Mouse (Mus musculus) skeletal muscle tissue, adult 2 months (tissue): Measurements from ENCODE around the gene Tex44.

Source experiments
- DNase-seq: peaks from one replicate; pipeline ENCODE4 v3.0.0-alpha.2; 2012; ENCODE audit warnings: low read depth, low spot score

Tex44 gene

DNA sequence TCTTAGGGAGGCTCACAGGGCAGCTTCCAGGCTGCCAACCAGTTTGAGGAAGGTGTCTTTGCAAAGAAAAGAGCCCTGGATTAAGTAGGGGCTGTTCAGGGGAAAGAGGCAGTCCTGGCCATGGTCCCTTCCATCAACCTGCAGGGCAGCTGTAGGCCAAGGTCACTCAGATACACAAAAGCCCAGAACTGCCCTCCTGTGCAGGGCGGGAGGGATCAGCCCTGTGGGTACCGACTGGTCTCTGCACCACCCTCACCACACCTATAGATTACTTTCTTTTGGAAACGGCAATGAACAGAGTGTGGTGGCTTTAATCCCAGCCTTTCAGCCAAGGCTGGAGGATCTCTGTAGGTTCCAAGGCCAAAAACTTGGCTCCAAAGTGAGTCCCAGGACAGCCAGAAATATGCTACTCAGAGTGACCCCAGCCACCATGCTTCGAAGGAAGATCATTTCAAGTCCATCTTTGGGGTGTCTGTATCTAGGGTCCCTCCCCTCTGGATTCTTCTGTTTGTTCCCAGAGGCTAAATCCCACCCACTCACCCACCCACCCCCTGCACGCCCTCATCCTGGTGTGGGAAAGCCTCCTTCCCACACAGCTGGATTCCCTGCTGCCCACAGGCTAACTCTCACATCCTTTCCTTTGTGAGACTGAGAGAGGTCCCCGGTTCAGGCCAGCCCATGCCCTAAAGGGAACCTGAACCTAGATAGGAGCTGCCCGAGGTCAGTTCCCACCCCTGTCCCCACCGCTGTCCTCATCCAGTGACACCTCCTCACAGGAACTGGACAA, 17.4 kb downstream of the Tex44 start:
- no peak for DNase-seq

DNA sequence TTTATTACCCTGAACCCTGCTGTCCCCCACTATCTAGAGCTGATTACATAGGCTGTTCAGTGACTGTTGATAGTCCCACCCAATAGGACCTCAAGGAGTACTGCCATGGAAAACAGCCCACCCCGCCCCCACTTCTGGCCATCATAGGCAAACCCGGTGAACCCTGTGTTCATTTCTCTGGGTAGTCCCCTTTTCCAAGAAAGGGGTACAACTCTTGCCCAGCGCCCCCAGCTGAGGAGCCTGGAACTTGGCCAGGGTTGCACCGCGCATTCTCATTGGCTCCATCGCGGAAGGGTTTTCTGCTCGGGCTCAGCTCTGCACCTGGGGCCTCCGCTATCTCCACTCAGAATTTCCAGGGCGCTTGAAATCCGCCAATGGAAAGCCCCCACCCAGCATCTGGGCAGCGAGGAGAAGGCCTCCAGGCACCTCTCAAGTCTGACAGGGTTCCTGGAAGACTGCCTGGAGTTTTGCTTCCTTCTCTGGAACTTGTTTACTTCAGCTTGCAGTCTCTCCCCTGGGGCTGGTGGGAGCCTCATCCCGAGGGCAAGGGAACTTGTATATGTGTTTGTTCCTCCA, 21.6 kb downstream of the Tex44 start:
- DNase-seq: peak; percentile 77

DNA sequence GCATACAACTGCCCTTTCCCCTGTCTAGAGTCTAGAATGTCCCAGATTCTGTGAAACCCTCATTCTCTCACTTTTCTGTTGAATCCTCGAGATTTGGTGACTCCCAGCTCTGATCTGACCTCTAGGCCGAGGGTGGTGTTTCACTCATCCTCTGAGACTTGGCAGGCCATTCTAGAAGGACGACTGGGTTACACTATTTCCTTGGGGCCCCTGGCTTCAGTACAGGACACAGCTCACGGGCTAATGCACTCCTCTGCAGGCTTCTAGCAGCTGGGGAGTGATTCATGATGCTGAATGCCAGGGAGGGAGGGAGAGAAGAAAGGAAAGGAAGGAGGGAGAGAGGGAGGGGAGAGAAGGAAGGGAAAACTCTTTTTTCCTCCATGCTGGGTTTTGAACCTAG, 22.1 kb downstream of the Tex44 start:
- DNase-seq: peak; percentile 79

DNA sequence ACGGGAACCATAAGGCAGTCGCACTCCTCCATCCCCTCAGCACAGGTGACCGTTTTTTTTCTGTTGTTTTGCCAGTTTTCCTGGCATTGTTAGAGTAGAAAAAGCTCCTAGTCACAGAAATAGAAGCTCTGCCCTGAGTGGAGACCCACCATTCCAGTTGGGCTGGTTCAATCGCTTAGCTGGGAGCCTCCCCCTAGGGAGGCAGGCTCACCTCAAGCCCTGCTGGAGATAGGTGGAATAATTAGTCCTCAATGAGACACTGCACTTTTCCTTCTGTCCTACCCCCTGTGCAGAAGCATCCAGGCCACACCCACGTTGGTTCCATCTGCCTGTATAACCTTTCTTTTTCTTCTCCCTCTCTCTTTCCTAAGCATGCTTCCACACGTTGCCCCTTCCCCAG, 23.8 kb downstream of the Tex44 start:
- DNase-seq: no peak

DNA sequence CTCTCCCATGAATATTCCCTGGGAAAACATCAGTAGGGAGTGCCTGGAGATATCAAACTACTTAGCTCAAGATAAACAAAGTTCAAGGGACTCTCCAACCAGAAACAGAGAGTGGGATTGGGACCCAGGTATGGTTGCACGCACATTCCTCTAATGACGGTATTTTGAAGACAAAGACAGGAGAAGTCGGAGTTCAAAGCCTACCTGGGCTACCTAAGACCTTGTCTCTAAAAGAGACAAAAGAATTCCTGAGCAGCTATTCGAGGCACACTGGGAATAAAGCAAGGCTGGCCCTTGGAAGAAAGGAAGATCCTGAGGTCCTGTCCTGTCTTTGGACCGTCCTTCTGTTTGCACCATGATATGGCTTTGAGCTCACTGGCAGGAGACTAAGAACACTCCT, 26.6 kb downstream of the Tex44 start:
- DNase-seq: no peak

DNA sequence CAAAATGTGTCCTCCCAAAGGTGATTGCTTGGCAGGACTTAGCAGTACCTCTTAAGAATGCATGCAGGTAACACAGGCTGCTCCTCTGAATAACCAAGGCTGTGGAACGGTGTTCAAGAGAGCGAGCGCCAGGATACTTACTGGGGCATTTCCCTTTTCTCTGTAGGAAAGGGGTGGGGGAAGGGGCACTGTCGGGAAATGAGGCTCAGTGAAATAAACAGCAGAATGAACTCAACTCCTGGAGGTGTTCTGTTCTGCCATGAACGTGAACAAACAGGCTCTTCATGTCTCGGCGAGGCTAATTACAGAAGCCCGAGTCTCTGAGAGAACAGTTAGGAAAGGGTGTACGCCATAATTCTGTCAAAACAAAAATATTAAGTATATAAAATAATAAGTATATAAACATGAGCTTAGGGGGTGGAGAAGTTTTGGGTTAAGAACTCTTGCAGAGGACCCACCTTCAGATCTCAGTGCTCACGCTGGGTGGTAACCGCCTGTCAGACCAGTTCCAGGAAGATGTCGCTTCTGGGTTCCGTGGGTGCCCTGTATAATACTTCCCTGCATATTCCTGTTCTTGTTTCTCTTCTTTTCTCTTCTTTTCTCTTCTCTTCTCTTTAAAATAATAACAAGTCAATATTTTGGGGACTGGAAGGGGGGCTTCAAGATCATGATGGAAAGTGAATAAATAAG, 30.9 kb downstream of the Tex44 start:
- DNase-seq: no peak

DNA sequence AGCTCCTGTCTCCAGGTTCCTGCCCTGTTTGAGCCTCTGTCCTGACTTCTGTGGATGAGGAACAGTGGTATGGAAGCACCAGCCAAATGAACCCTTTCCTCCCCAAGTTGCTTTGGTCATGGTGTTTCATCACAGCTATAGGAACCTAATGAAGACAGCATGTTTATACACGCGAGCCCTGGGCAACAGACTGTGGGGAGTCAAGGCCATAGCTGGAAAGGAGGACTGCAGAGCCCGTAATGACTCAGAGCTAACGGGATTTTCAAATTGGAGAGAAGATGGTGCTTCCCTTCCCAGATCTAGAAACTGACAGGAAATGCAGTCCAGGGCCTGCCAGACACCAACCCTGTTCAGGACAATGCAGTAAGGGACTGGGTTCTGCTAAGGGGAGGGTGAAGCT, 33.2 kb downstream of the Tex44 start:
- DNase-seq: no peak

DNA sequence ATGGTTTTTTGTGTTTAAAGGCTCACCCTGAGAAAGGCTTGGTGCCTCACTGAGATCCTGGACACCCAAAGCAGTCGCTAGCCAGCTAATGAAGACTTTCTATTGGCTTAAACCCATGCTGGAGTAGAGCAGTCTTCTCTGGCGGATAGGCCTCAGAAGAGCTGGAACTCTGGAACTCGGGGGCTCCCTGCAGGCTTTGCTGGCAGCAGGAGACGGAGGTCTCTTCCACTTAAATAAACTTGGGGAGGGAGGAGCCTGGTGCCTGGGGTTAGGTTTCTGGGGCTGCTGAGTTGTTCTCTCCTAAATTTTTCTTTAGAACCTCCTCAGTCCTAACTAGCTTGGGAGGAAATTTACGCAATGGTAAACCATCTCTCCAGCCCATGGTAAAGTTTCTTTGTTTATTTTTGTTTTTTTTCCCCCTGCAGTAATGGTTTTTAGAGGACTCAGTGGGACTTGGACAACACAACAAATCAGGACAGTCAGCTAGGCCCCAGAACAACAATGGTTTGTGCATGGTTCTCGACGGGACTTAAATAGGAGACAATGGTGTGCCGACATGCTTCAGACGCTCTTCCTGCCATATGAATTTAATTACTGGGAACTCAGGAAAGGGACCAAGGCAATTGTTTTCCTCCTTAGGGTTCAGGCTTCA, 38.2 kb downstream of the Tex44 start:
- no peak for DNase-seq

DNA sequence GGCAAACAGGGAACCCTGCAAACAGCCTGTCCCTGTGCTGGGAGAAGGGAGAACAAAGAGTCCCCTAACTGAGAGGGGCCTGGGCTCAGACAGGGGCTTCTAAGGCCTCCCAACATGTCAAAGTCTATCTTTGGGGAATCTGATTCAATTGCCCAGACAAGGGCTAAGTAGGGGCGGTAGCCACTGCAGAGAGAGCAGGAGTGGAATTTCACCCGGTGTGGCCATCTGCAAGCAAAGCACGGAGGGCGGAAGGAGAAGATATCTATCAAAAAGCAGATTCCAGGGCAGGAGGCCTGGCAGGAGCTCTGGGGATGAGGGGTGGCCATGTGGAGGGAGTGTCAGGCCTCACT, 38.7 kb downstream of the Tex44 start:
- no peak for DNase-seq

DNA sequence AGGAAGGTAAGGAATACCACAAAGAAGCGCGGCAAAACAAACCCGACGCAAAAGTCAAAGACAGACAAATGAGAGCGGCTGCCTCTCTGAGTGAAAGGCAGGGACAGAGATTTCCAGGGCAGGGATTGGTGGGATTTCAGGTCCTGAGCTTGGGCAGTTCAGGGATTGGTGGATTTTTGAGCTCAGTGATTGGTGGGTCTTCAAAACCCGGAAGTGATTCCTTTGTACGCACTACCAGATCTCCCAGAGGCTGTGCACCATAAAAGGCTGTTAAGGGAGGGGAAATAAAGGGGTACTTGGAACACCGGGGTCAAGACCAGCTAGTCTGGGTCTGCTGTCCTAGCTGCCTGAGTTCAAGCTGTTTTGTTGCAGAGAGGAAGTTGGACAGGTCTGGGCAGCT, 41.3 kb downstream of the Tex44 start:
- DNase-seq: no peak

DNA sequence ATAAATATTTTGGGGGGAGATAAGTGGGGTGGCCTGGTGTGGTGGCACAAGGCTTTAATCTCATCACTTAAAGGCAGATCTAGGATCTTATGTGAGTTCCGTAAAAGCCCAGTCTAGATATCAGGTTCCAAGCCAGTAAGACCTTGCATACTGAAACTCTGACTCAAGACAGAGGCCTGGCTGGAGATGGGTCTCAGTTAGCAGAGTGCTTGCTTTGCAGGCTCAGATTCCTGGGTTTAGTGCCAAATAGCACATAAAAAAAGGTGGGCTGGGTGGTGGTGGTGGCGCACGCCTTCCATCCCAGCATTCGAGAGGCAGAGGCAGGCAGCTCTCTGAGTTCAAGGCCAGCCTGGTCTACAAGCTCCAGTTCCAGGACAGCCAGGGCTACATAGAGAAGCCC, 43.7 kb downstream of the Tex44 start:
- peak; percentile 49 for DNase-seq

DNA sequence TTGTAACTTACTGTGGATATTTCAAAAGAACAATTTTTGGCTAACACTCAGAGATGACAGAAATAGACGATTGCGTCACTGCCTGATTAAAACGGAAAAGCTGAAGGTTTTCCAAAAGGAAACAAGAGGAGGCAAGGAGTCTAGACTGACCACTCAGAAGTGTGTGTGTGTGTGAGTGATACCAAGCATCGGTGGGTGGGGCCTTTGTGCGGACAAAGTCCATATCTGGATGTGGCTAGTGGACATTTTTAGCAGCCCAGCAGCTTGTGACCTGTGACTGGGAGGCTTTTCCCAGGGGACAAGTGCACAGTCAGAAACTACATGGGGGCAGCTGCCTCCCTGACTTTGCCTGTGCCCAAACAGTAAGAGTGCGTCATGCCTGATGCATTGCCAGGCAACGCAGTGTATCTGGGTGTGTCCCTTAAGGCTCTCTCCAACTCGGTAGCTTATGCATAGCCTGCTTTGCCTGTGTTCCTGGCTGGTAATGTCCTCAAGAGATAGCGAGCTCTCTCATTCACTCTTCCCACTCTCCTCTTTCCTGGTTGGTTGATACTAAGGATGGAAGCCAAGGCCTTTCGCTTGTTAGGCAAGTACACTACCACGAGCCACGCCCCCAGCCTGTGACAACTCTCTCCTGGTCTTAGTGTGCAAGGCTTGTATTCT, 44.5 kb downstream of the Tex44 start:
- peak; percentile 98 for DNase-seq

DNA sequence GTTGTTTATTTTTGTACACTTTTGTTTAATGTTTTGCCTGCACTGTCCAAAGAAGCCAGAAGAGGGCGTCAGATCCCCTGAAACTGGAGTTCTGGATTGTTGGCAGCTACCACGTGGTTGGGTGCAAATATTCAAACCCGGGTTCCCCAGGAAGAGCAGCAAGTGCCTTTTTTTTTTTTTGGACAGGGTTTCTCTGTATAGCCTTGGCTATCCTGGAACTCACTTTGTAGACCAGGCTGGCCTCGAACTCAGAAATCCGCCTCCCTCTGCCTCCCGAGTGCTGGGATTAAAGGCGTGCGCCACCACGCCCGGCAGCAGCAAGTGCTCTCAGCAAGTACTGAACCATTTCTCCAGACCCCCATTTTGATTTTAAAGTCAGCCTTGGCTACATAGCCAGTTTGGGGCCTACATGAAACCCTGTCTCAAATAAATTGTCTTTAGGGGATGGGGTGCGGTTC, 45.4 kb downstream of the Tex44 start:
- DNase-seq: peak; percentile 58

DNA sequence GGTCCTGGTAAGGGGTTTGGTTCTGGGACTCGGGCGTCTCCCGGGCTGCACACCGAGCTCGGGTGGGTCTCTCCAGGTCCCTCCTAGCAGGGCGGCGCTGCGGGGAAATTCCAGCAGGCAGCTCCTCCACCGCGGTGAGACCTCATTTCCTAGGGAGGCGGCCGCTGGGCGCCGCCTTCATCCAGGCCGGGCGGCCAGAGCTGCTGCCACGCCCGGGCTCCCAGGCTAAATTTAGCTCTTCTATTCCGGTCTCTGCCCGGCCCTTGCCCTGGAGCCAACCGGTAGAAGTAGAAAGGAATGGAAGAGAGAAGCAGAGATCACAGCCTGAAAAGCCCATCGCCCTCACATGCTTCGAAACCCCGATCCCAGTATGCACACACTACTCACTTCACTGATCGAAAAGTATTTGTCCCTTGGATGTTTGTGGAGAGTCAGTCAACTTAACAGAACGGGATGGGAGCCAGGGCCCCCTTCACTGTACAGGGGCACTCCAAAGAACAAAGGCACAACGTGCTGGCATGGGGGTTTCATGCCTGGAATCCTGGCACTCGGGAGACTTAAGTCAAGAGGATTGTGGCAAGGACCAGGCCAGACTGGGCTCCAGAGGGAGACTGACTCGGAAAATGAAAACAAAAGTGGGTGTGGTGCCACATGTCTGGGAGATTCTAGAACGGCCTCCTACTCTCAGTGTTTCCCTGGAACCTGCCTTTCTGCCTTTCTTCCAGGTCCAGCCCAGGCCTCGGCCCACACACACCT, 46.2 kb downstream of the Tex44 start:
- DNase-seq: peak; percentile 87

DNA sequence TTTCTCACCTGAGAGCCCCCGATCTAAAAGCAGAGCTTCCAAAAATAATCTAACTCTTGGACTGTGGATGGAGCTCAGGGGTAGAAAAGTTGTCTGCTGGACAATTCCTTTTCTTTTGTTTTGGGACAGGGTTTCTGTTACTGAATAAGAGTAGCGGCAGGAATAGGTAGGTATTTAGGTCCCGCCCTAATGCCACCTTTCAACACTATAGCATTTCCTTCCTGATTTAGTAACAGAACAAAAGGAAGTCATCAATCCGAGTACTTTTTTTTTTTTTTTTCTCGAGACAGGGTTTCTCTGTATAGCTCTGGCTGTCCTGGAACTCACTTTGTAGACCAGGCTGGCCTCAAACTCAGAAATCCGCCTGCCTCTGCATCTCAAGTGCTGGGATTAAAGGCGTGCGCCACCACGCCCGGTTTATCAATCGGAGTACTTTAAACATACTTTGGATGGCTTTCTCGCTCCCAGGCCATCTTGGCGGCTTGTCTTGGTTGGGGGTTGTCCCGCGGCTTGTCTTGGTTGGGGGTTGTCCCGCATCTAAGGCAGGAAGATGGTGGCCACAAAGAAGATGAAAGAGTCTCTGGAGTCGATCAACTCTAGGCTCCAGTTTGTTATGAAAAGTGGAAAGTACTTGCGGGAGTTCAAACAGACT, 47.1 kb downstream of the Tex44 start:
- DNase-seq: no peak
